Mouse (Mus musculus) bone marrow, adult 2 months (tissue): ENCODE measurements around the gene Ccdc188. TPM values are rescaled to one million over a fixed set of nuclear protein-coding genes. Genes with fewer than 3 reads are reported as not detected.

Experiments used
- H3K27ac ChIP-seq: fragments of 200-500 bp; 2 replicates; pipeline ENCODE4 v1.5.1; 2012; ENCODE audit warnings: low read depth, mild to moderate bottlenecking, control low read depth, inconsistent platforms, low read length; ENCODE audit not compliant: control insufficient read depth, poor library complexity, insufficient read depth
- H3K4me1 ChIP-seq: fragments of 200-500 bp; 2 replicates; pipeline ENCODE4 v1.6.1; 2011; ENCODE audit warnings: low read length; ENCODE audit not compliant: control insufficient read depth, insufficient read depth
- H3K4me3 ChIP-seq: fragments of 200-500 bp; replicated peaks from 2 replicates; pipeline ENCODE3; 2011; ENCODE audit warnings: mild to moderate bottlenecking, low read depth, low read length, control low read depth; ENCODE audit not compliant: control insufficient read depth
- CTCF ChIP-seq: fragments of 200-500 bp; IDR thresholded peaks from 2 replicates; pipeline ENCODE4 v1.5.1; 2011; ENCODE audit warnings: low read length, control low read depth; ENCODE audit not compliant: control insufficient read depth, insufficient read depth
- POLR2A ChIP-seq: fragments of 200-500 bp; IDR thresholded peaks from 2 replicates; pipeline ENCODE4 v1.6.1; 2011; ENCODE audit warnings: low read depth, mild to moderate bottlenecking, control low read depth, low read length, borderline replicate concordance; ENCODE audit not compliant: control insufficient read depth
- WGBS: fragments of 180-500 bp; shearing (Covaris S2); methylation state at CpG from one replicate; pipeline ENCODE4 v1.1.7; 2018; 5-methylcytosine and 5-hydroxymethylcytosine counted together
- polyA plus RNA-seq: library from polyadenylated mRNA; stranded (reverse); fragments of >200 nt; gene quantifications from 2 replicates; pipeline ENCODE4 v1.2.4, GENCODE M21; 2011; ENCODE audit warnings: low replicate concordance; ENCODE audit not compliant: missing spikeins, insufficient read depth, insufficient read length

Gene Ccdc188
- polyA plus RNA-seq, 1 experiment: not detected

GRCm38 (mm10) chr16:18249364-18249967 lies 31.8 kb downstream of the Ccdc188 start:
- WGBS: 2% methylated on average over 27 of the region's 27 CpGs

DNA sequence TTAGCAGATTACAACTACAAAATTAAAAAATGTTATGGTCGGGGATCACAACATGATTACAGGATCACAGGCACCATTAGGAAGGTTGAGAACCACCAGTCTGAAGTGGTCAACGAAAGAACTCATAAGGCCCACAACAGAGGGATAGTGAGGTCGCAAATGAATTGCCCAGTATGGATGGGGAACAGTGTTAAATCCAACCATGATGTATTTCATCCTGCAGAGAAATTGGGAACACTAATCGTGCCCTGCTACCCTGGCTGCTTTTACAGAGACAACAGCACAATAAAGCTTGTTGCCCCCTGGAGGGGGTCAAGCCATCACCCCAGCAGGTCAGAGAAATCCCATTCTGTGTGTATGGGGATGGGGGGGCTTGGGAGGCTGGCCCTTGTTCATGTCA lies 32.6 kb downstream of the Ccdc188 start:
- TF ChIP-seq CTCF: no peak
- no peak for TF ChIP-seq POLR2A
- WGBS: 60% methylated on average over 4 of the region's 4 CpGs
- no peak overlapping the region for H3K27ac ChIP-seq
- H3K4me1 ChIP-seq: peaks cover 5% of the 10 kb centered on the region
- H3K4me3 ChIP-seq: no peak overlapping the region

More at GRCm38 (mm10) chr16:18249364-18249967, 31.8 kb downstream of the Ccdc188 start:
- H3K4me3 ChIP-seq: peak overlapping the region; percentile 100
- H3K27ac ChIP-seq: peak overlapping the region; percentile 84
- TF ChIP-seq CTCF: no peak
- TF ChIP-seq POLR2A: peak; percentile 55; the same call in 1 of the 2 replicates
- H3K4me1 ChIP-seq: peaks cover 5% of the 10 kb centered on the region

GRCm38 (mm10) chr16:18250828-18251790 lies 33.4 kb downstream of the Ccdc188 start:
- H3K4me3 ChIP-seq: no peak overlapping the region
- H3K27ac ChIP-seq: no peak overlapping the region
- H3K4me1 ChIP-seq: peaks cover 5% of the 10 kb centered on the region
- TF ChIP-seq CTCF (no peak), POLR2A (no peak)
- 84% methylated on average over 10 of the region's 10 CpGs for WGBS

GRCm38 (mm10) chr16:18252736-18253135 lies 35.1 kb downstream of the Ccdc188 start:
- 77% methylated on average over 6 of the region's 6 CpGs for WGBS
- H3K4me1 ChIP-seq: peaks cover 3% of the 10 kb centered on the region
- TF ChIP-seq POLR2A (no peak), CTCF (no peak)
- H3K27ac ChIP-seq: no peak overlapping the region
- H3K4me3 ChIP-seq: no peak overlapping the region

GRCm38 (mm10) chr16:18253866-18254265 lies 36.2 kb downstream of the Ccdc188 start:
- Histone ChIP-seq H3K4me3 (no peak overlapping the region), H3K4me1 (peaks cover 3% of the 10 kb centered on the region), H3K27ac (no peak overlapping the region)
- WGBS: 82% methylated on average over 1 of the region's 1 CpGs
- no peak for TF ChIP-seq CTCF
- no peak for TF ChIP-seq POLR2A

GRCm38 (mm10) chr16:18258221-18258620 lies 40.5 kb downstream of the Ccdc188 start, which contains the start of gene Gm49776:
Gene Gm49776 (minus strand): TSS chr16:18258321.
- H3K4me3 ChIP-seq: no peak within 1 kb of the TSS
- 92% methylated on average over 2 of the region's 2 CpGs for WGBS
- no peaks in the 10 kb centered on the region for H3K4me1 ChIP-seq
- TF ChIP-seq POLR2A (no peak), CTCF (no peak)
- H3K27ac ChIP-seq: no peak within 1 kb of the TSS

- Histone ChIP-seq H3K4me1 (no peaks in the 10 kb centered on the region), H3K4me3 (no peak overlapping the region), H3K27ac (no peak overlapping the region)
- TF ChIP-seq CTCF (no peak), POLR2A (no peak)
- 91% methylated on average over 2 of the region's 2 CpGs for WGBS
Observed at GRCm38 (mm10) chr16:18265024-18265423, 47.3 kb downstream of the Ccdc188 start.

- WGBS: 92% methylated on average over 5 of the region's 5 CpGs
- Histone ChIP-seq H3K27ac (no peak overlapping the region), H3K4me3 (no peak overlapping the region), H3K4me1 (no peaks in the 10 kb centered on the region)
- TF ChIP-seq POLR2A (no peak), CTCF (no peak)
Observed at GRCm38 (mm10) chr16:18268182-18268581, 50.5 kb downstream of the Ccdc188 start.

Other genes starting within 250 kb of the Ccdc188 start
- gene Vpreb2, start 237.5 kb upstream of the Ccdc188 start, polyA plus RNA-seq: 3.1 TPM in 1 of 2 replicates, not detected in the other
- gene Dgcr6, start 165.0 kb upstream of the Ccdc188 start, polyA plus RNA-seq: 39.7 and 71.5 TPM in 2 replicates
- gene Prodh, start 127.7 kb upstream of the Ccdc188 start, polyA plus RNA-seq: 7.8 and 20.6 TPM in 2 replicates
- gene Rtn4r, start 90.2 kb upstream of the Ccdc188 start, polyA plus RNA-seq: 0.77 and 1.2 TPM in 2 replicates
- gene Zdhhc8, start 17.3 kb downstream of the Ccdc188 start, polyA plus RNA-seq: 3.6 and 11.7 TPM in 2 replicates
- 62.6 and 104 TPM in 2 replicates for gene Trmt2a, start 30.8 kb downstream of the Ccdc188 start, polyA plus RNA-seq
- 90.1 and 125 TPM in 2 replicates for gene Ranbp1, start 30.9 kb downstream of the Ccdc188 start, polyA plus RNA-seq
- gene Gm49776, start 40.4 kb downstream of the Ccdc188 start, polyA plus RNA-seq: not detected in 2 replicates
- 37.4 and 48.8 TPM in 2 replicates for gene Dgcr8, start 71.4 kb downstream of the Ccdc188 start, polyA plus RNA-seq
- 49.3 and 54.7 TPM in 2 replicates for gene Tango2, start 130.2 kb downstream of the Ccdc188 start, polyA plus RNA-seq
- gene Arvcf, start 130.3 kb downstream of the Ccdc188 start, polyA plus RNA-seq: 4.7 and 13.7 TPM in 2 replicates
- 66.6 and 86.0 TPM in 2 replicates for gene Txnrd2, start 208.5 kb downstream of the Ccdc188 start, polyA plus RNA-seq
- gene Comt, start 209.0 kb downstream of the Ccdc188 start, polyA plus RNA-seq: 40.6 and 53.8 TPM in 2 replicates